Mouse (Mus musculus) erythroblast, embryonic 14.5 days (primary cell): ENCODE data around the gene Uaca. TPM values are rescaled to one million over a fixed set of nuclear protein-coding genes. Genes with fewer than 3 reads are reported as not detected.

Source experiments
- H3K27me3 ChIP-seq: 2 replicates; pipeline ENCODE4 v1.6.1; 2012; ENCODE audit warnings: inconsistent platforms; ENCODE audit not compliant: control insufficient read depth
- H3K36me3 ChIP-seq: 2 replicates; pipeline ENCODE4 v1.6.1; 2012; ENCODE audit warnings: mild to moderate bottlenecking, inconsistent platforms; ENCODE audit not compliant: control insufficient read depth
- H3K4me1 ChIP-seq: 2 replicates; pipeline ENCODE4 v1.6.1; 2012; ENCODE audit warnings: inconsistent platforms; ENCODE audit not compliant: control insufficient read depth
- H3K4me3 ChIP-seq: replicated peaks from 2 replicates; pipeline ENCODE3; 2012; ENCODE audit warnings: moderate library complexity, mild to moderate bottlenecking, inconsistent platforms
- H3K9me3 ChIP-seq: 2 replicates; pipeline ENCODE4 v1.6.1; 2012; ENCODE audit warnings: low read length, inconsistent platforms, mixed read lengths; ENCODE audit not compliant: control insufficient read depth
- GATA1 ChIP-seq: IDR thresholded peaks from 2 replicates; pipeline ENCODE4 v1.6.1; 2012; ENCODE audit warnings: low read length, inconsistent platforms, mixed read lengths
- TAL1 ChIP-seq: IDR thresholded peaks from 3 replicates; pipeline ENCODE4 v1.6.1; 2012; ENCODE audit warnings: low read length, inconsistent platforms, mixed read lengths
- polyA plus RNA-seq: library from polyadenylated mRNA; stranded (reverse); fragments of >175 nt; gene quantifications from 2 replicates; pipeline ENCODE4 v1.2.3, GENCODE M21; 2012

The Uaca gene
- polyA plus RNA-seq, 1 experiment, result not detected

DNA sequence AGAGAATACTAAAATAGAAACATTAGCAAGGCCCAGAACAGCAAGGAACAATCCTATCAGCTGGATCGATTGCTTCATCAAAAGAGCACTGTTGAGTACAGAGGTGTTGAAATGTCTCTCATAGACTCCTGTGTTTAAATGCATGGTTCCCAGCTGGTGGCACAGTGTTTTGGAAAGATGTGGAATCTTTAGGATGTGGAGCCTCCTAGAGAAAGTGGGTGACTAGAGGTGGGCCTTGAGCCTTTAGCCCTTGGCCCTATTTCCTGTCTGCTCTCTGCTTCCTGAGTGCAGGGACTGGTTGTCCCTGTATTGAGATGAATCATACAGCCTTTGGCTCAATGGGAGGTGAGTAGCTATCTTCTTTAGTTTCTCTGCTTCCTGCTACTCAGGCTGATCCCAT lies 117.9 kb downstream of the Uaca start:
- no peaks in the 10 kb centered on the region for H3K9me3 ChIP-seq
- no peaks in the 10 kb centered on the region for H3K4me1 ChIP-seq
- TF ChIP-seq TAL1 (no peak), GATA1 (no peak)

DNA sequence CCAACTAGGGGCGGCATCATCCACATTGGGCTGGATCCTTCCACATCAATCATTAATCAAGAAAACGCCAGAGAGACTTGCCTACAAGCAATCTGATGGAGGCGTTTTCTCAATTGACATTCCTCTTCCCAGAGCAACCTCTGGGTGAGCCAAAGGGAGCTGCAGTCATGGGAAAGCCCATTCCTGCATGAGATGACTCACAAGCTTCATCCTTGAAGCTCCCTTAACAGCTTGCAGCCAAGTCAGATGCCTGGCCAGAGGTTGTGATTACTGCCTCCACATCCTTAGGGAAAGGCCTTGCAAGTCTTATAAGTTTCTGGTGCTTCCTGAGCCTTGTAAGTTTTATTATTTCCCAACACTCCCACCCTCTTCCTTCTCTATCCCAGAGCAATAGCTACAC lies 119.3 kb downstream of the Uaca start:
- H3K4me1 ChIP-seq, result no peaks in the 10 kb centered on the region
- H3K36me3 ChIP-seq, result no peaks in the 10 kb centered on the region
- H3K4me3 ChIP-seq, result no peak overlapping the region
- H3K9me3 ChIP-seq, result no peaks in the 10 kb centered on the region
- H3K27me3 ChIP-seq, result no peaks in the 10 kb centered on the region
- TF ChIP-seq TAL1 (no peak), GATA1 (no peak)

More for the DNA sequence above, 117.9 kb downstream of the Uaca start:
- no peaks in the 10 kb centered on the region for H3K27me3 ChIP-seq
- H3K4me3 ChIP-seq, result no peak overlapping the region
- H3K36me3 ChIP-seq, result no peaks in the 10 kb centered on the region

DNA sequence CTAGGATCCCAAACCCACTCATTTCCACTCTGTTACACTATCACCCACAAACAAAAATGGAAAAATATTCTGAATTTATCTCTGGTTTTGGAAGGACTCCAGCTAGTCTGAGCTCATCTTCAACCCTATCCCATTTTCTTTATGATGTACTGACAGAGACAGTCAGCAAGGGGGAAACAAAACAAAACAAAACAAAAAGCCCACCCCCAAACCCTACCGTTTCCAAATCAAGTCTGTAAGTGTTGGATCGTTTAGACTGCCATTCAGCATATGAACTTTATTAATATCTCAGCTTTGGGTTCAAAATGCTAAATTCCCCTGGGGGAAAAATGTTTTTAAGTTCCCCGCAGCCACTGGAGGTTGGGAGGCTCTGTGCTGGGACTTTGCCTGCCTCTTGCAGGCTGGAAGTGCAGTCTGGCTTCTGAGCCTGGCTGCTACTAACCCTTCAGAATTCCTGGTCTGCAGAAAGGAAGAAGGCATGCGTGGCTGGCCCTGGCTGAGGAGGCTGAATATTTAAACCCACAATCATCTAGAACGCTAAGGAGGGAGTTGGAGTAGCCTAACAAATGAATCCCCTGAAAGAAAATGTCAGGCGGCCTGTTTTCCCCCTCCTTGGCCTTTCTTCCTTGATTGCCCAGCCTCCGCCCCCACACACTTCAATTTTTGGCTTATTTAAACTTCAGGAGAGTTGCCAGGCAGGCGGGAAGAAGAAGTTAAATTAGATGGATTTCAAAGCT lies 125.8 kb downstream of the Uaca start:
- no peaks in the 10 kb centered on the region for H3K27me3 ChIP-seq
- H3K4me3 ChIP-seq, result no peak overlapping the region
- no peaks in the 10 kb centered on the region for H3K9me3 ChIP-seq
- TF ChIP-seq TAL1, result no peak
- H3K4me1 ChIP-seq, result no peaks in the 10 kb centered on the region
- no peaks in the 10 kb centered on the region for H3K36me3 ChIP-seq

DNA sequence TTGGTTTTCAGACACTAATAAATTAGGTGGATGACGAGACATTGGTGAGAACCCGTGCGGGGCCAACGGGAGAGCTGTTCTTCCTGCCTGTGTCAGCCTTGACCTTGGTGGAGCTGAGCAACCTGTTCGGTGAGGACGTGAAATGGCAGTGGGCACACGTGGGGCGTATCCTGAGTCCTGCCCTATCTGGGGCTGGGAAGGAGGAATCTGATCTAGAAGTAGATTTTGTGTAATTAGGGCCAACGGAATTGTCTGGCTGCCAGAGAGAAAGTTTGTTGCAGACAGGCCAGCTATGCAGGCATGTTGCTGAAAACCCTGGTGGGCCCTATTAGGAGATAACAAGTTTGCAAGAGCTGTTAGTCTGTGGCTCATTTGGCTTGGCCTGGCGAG lies 126.3 kb downstream of the Uaca start:
- Histone ChIP-seq H3K9me3 (no peaks in the 10 kb centered on the region), H3K27me3 (no peaks in the 10 kb centered on the region), H3K4me3 (no peak overlapping the region), H3K4me1 (no peaks in the 10 kb centered on the region), H3K36me3 (no peaks in the 10 kb centered on the region)
- TF ChIP-seq GATA1 (no peak), TAL1 (no peak)

DNA sequence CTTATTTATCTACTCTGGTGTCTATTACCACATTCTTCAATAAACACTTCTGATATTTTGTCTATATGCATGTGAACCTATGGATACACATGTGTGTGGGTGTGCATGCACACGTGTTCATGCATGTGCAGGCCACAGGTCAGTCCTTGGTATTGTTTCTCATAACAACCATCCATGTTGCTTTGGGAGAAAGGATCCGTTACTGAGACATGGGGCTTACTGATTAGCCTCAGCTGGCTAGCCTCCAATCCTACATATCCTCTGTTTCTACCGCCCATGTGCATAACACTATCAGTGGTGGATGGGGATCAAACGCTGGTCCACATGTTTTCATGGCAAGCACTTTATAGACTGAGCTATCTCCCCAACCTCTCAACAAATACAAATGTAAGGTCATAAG lies 126.9 kb downstream of the Uaca start:
- Histone ChIP-seq H3K4me3 (no peak overlapping the region), H3K4me1 (no peaks in the 10 kb centered on the region), H3K36me3 (no peaks in the 10 kb centered on the region), H3K9me3 (no peaks in the 10 kb centered on the region), H3K27me3 (no peaks in the 10 kb centered on the region)
- TF ChIP-seq GATA1 (no peak), TAL1 (no peak)

DNA sequence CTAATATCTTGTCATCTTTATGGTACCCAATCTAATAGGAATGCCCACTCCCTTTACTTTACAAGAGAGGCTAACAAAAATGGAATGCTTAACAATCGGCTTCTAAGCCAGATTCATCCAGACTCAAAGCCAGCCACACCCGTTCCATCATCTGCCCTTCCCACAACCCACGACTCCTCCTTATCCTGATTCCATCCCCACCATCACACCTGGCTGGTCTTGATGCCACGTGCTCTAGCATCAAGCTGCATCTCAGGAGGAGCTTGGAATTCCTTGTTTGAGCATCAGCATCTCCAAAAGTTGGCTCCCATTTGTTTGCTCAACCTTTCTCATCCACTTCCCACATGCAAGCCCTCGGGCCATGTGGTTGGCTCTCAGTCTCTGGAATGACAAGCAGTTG lies 127.5 kb downstream of the Uaca start:
- Histone ChIP-seq H3K4me3 (no peak overlapping the region), H3K36me3 (no peaks in the 10 kb centered on the region), H3K9me3 (no peaks in the 10 kb centered on the region), H3K27me3 (no peaks in the 10 kb centered on the region), H3K4me1 (no peaks in the 10 kb centered on the region)
- TF ChIP-seq TAL1, result no peak
- no peak for TF ChIP-seq GATA1

DNA sequence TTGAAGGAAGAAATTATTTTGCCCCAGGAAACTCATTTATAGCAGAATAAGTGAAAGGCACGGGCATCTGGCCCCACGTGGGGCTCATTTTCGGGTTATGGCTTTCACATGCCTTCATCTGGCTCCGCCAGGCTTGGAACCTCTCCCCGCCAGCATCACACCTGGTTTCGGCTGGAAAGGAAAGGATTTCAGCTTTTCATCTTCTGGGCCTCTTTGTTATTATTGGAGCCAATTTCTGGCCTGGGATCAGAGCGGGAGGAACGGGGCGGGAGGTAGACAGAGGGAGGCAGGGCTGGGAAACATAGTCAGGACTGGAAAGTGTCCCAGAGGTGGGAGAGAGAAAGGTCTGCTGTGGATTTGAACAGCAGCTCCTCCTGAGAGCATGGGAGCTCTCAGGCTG lies 132.0 kb downstream of the Uaca start:
- TF ChIP-seq TAL1, result no peak

DNA sequence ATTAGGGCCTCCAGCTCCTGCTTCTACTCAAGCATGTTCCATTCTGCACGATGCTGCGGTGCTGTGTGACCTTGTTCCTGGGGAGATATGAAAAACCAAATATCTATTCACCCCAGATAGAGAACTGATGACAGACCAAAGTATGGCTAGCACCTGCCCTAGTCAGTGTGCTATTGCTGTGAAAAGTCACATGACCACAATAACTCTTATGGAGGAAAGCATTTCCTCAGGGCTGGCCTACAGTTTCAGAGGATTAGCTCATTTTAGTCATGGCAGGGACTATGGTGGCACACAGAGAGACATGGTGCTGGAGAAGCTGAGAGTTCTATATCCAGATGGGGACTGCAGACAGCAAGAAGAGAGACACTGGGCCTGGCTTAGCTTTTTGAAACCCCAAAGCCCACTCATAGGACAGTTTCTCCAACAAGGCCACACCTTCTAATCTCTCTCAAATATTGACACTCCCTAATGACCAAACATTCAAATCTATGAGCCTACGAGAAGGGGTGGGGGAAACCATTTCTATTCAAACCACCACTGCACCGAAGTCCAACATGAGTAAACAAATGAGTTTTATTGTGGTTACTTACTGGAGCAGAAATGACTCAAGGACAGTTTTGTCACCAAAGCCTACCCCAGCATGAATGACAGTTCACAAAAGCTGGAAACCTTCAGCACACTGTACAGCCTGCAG lies 135.1 kb downstream of the Uaca start:
- Histone ChIP-seq H3K4me1 (no peaks in the 10 kb centered on the region), H3K27me3 (no peaks in the 10 kb centered on the region), H3K4me3 (no peak overlapping the region), H3K36me3 (no peaks in the 10 kb centered on the region), H3K9me3 (no peaks in the 10 kb centered on the region)
- TF ChIP-seq TAL1 (no peak), GATA1 (no peak)

More for the DNA sequence above, 132.0 kb downstream of the Uaca start:
- Histone ChIP-seq H3K36me3 (no peaks in the 10 kb centered on the region), H3K4me1 (no peaks in the 10 kb centered on the region), H3K27me3 (no peaks in the 10 kb centered on the region), H3K4me3 (no peak overlapping the region), H3K9me3 (no peaks in the 10 kb centered on the region)

Other genes starting within 250 kb of the Uaca start
- 0.10 TPM in 1 of 2 replicates, not detected in the other for gene Lrrc49, start 106.4 kb upstream of the Uaca start, polyA plus RNA-seq
- gene Larp6, start 81.6 kb upstream of the Uaca start, polyA plus RNA-seq, result not detected in 2 replicates